Mouse (Mus musculus) CH12.LX (cell line): ENCODE data around the gene Spata18.

ENCODE experiments used
- CTCF ChIP-seq, 2 experiments: IDR thresholded peaks in 1 of 2; conservative IDR thresholded peaks in 1 of 2; 2 replicates each; pipeline ENCODE4 v1.5.1; 2011 to 2012; ENCODE audit warnings: low read depth in 2 of 2, low read length in 2 of 2, improper control_type of control experiment in 1 of 2, inconsistent platforms in 1 of 2, mild to moderate bottlenecking in 1 of 2, moderate library complexity in 1 of 2
- ELF1 ChIP-seq: IDR thresholded peaks from 2 replicates; pipeline ENCODE4 v1.6.1; 2014; ENCODE audit warnings: low read depth, mild to moderate bottlenecking, inconsistent platforms, low read length, improper control_type of control experiment
- EP300 ChIP-seq: IDR thresholded peaks from 2 replicates; pipeline ENCODE4 v1.6.1; 2011; ENCODE audit warnings: low read length, improper control_type of control experiment
- POLR2A ChIP-seq: IDR thresholded peaks from 2 replicates; pipeline ENCODE4 v1.6.1; 2011; ENCODE audit warnings: low read depth, mild to moderate bottlenecking, improper control_type of control experiment, low read length
- ZKSCAN1 ChIP-seq: IDR thresholded peaks from 2 replicates; pipeline ENCODE4 v1.6.1; 2012; ENCODE audit warnings: low read depth, inconsistent platforms, low read length, improper control_type of control experiment, borderline replicate concordance

- TF ChIP-seq CTCF (conservative IDR thresholded peaks at IDR 0.05 in 1 of 2, IDR thresholded peaks at IDR 0.05 in 1 of 2; ENCODE audit: low read depth in 2 of 2, low read length in 2 of 2) = no peak
- no peak for TF ChIP-seq EP300
- TF ChIP-seq POLR2A = no peak
- no peak for TF ChIP-seq ZKSCAN1
- TF ChIP-seq ELF1 = no peak
These were observed 25.7 kb upstream of the Spata18 start for GRCm38 (mm10) chr5:73625505-73625904.
